Mouse (Mus musculus) stomach, embryonic 14.5 days (tissue): Measurements from ENCODE around the gene Hepacam2. TPM values are rescaled to one million over a fixed set of nuclear protein-coding genes. Genes with fewer than 3 reads are reported as not detected.
"Not testable (repeated sequence)": the region's sequence is repeated elsewhere in the genome, so short reads cannot be mapped to it uniquely, and the experiment has no call there.

Experiments
- ATAC-seq: fragments of 200-750 bp; cut with Nextera tagmentation; 2 replicates; pipeline ENCODE4 v1.8.0; 2017; ENCODE audit warnings: low read depth, moderate TSS enrichment; ENCODE audit not compliant: insufficient number of reproducible peaks, insufficient read depth, low FRiP score
- H3K27ac ChIP-seq: fragments of 300-500 bp; sonication (generic); 2 replicates; pipeline ENCODE4 v1.5.1; 2014; ENCODE audit warnings: mild to moderate bottlenecking, low read length, moderate library complexity, mixed read lengths
- H3K27me3 ChIP-seq: fragments of 300-500 bp; sonication (generic); 2 replicates; pipeline ENCODE4 v1.6.1; 2014; ENCODE audit warnings: low read length, control low read depth, mixed read lengths; ENCODE audit not compliant: control insufficient read depth, insufficient read depth
- H3K36me3 ChIP-seq: fragments of 300-500 bp; sonication (generic); 2 replicates; pipeline ENCODE4 v1.6.1; 2014; ENCODE audit warnings: mild to moderate bottlenecking, control low read depth, low read length, moderate library complexity, mixed read lengths; ENCODE audit not compliant: control insufficient read depth, insufficient read depth
- H3K4me1 ChIP-seq: fragments of 300-500 bp; sonication (generic); 2 replicates; pipeline ENCODE4 v1.6.1; 2014; ENCODE audit warnings: low read length, control low read depth, mixed read lengths; ENCODE audit not compliant: control insufficient read depth, insufficient read depth
- H3K4me2 ChIP-seq: fragments of 300-500 bp; sonication (generic); replicated peaks from 2 replicates; pipeline ENCODE4 v1.6.1; 2014; ENCODE audit warnings: low read depth, low read length, control low read depth
- H3K4me3 ChIP-seq: fragments of 300-500 bp; sonication (generic); 2 replicates; pipeline ENCODE4 v1.5.1; 2014; ENCODE audit warnings: low read depth, low read length, control low read depth
- H3K9ac ChIP-seq: fragments of 300-500 bp; sonication (generic); replicated peaks from 2 replicates; pipeline ENCODE4 v1.6.1; 2014; ENCODE audit warnings: low read depth, mild to moderate bottlenecking, control low read depth, low read length, moderate library complexity, mixed read lengths
- H3K9me3 ChIP-seq: fragments of 300-500 bp; sonication (generic); 2 replicates; pipeline ENCODE4 v1.6.1; 2016; ENCODE audit warnings: low read depth, low read length, control low read depth; ENCODE audit not compliant: control insufficient read depth
- WGBS: fragments of 180-500 bp; shearing (Covaris S2); extraction: QIAGEN DNeasy Blood & Tissue Kit; methylation state at CpG from one replicate; pipeline ENCODE4 v1.1.7; 2014; 5-methylcytosine and 5-hydroxymethylcytosine counted together
- polyA plus RNA-seq: library from polyadenylated mRNA; unstranded; fragments of >200 nt; fragmentation: Nextera tagmentation; extraction: Ambion mirVana; gene quantifications from 2 replicates; pipeline ENCODE4 v1.2.1, GENCODE M21; 2014

The Hepacam2 gene
- polyA plus RNA-seq, 1 experiment from 2014 or later: 2.8 TPM

- H3K27ac ChIP-seq: no peak overlapping the region
- no peak overlapping the region for H3K4me3 ChIP-seq
- H3K36me3 ChIP-seq: no peaks in the 10 kb centered on the region
- no peaks in the 10 kb centered on the region for H3K4me1 ChIP-seq
- no peak overlapping the region for H3K4me2 ChIP-seq
- no peaks in the 10 kb centered on the region for H3K27me3 ChIP-seq
- no peaks in the 10 kb centered on the region for H3K9me3 ChIP-seq
- no peak overlapping the region for H3K9ac ChIP-seq
- no peak for ATAC-seq
- WGBS: 36% methylated on average over 5 of the region's 5 CpGs
Measured at GRCm38 (mm10) chr6:3454421-3454820, 43.7 kb downstream of the Hepacam2 start.

GRCm38 (mm10) chr6:3447404-3447803 lies 50.7 kb downstream of the Hepacam2 start:
- H3K4me3 ChIP-seq: no peak overlapping the region
- WGBS: 3% methylated on average over 5 of the region's 5 CpGs
- H3K9ac ChIP-seq: no peak overlapping the region
- no peak overlapping the region for H3K27ac ChIP-seq
- H3K4me2 ChIP-seq: no peak overlapping the region
- H3K4me1 ChIP-seq: no peaks in the 10 kb centered on the region
- peak; percentile 69; the same call in 1 of the 2 replicates for ATAC-seq
- H3K27me3 ChIP-seq: no peaks in the 10 kb centered on the region
- H3K36me3 ChIP-seq: no peaks in the 10 kb centered on the region
- no peaks in the 10 kb centered on the region for H3K9me3 ChIP-seq

GRCm38 (mm10) chr6:3443905-3444304 lies 54.2 kb downstream of the Hepacam2 start:
- Histone ChIP-seq H3K4me2 (no peak overlapping the region), H3K4me3 (no peak overlapping the region), H3K9ac (no peak overlapping the region), H3K9me3 (no peaks in the 10 kb centered on the region), H3K27me3 (no peaks in the 10 kb centered on the region), H3K36me3 (no peaks in the 10 kb centered on the region), H3K27ac (no peak overlapping the region), H3K4me1 (no peaks in the 10 kb centered on the region)
- 21% methylated on average over 1 of the region's 1 CpGs for WGBS
- ATAC-seq: no peak

GRCm38 (mm10) chr6:3436087-3436486 lies 62.0 kb downstream of the Hepacam2 start:
- Histone ChIP-seq H3K36me3 (no peaks in the 10 kb centered on the region), H3K9ac (no peak overlapping the region), H3K4me3 (no peak overlapping the region), H3K4me1 (no peaks in the 10 kb centered on the region), H3K9me3 (no peaks in the 10 kb centered on the region), H3K27ac (no peak overlapping the region), H3K4me2 (no peak overlapping the region), H3K27me3 (no peaks in the 10 kb centered on the region)
- no peak for ATAC-seq

- H3K27ac ChIP-seq, H3K36me3 ChIP-seq, H3K9me3 ChIP-seq, H3K4me3 ChIP-seq, H3K27me3 ChIP-seq, ATAC-seq, H3K9ac ChIP-seq, H3K4me2 ChIP-seq, H3K4me1 ChIP-seq: not testable (repeated sequence)
- WGBS: 87% methylated on average over 2 of the region's 2 CpGs
Measured at GRCm38 (mm10) chr6:3430976-3431375, 67.1 kb downstream of the Hepacam2 start.

- no peaks in the 10 kb centered on the region for H3K36me3 ChIP-seq
- H3K9ac ChIP-seq: no peak overlapping the region
- no peaks in the 10 kb centered on the region for H3K9me3 ChIP-seq
- WGBS: 83% methylated on average over 1 of the region's 1 CpGs
- no peaks in the 10 kb centered on the region for H3K27me3 ChIP-seq
- no peaks in the 10 kb centered on the region for H3K4me1 ChIP-seq
- H3K27ac ChIP-seq: no peak overlapping the region
- no peak overlapping the region for H3K4me2 ChIP-seq
- H3K4me3 ChIP-seq: no peak overlapping the region
- no peak for ATAC-seq
Measured at GRCm38 (mm10) chr6:3427047-3427446, 71.1 kb downstream of the Hepacam2 start.

- not testable (repeated sequence) for H3K9me3 ChIP-seq, H3K27me3 ChIP-seq, H3K4me3 ChIP-seq, H3K4me2 ChIP-seq, H3K4me1 ChIP-seq, H3K36me3 ChIP-seq, H3K9ac ChIP-seq, H3K27ac ChIP-seq
- peak; percentile 80 for ATAC-seq
Measured at GRCm38 (mm10) chr6:3425333-3425732, 72.8 kb downstream of the Hepacam2 start.

GRCm38 (mm10) chr6:3424613-3425277 lies 73.4 kb downstream of the Hepacam2 start:
- H3K9ac ChIP-seq: not testable (repeated sequence)
- WGBS: 38% methylated on average over 1 of the region's 4 CpGs
- ATAC-seq: peak; percentile 58; the same call in 1 of the 2 replicates

More at GRCm38 (mm10) chr6:3424613-3425277, 73.4 kb downstream of the Hepacam2 start:
- not testable (repeated sequence) for H3K4me1 ChIP-seq, H3K27ac ChIP-seq, H3K27me3 ChIP-seq, H3K4me2 ChIP-seq, H3K36me3 ChIP-seq, H3K9me3 ChIP-seq, H3K4me3 ChIP-seq
